Mouse (Mus musculus) forebrain, embryonic 10.5 days (tissue): Measurements from ENCODE around the gene Ftsj1. TPM values are rescaled to one million over a fixed set of nuclear protein-coding genes. Genes with fewer than 3 reads are reported as not detected.
A peak's percentile ranks its signal among the peaks of the same experiment; 100 is the strongest.

Experiments
- DNase-seq: peaks from one replicate; pipeline ENCODE4 v3.0.0-alpha.2; 2017; ENCODE audit warnings: low spot score; ENCODE audit errors: extremely low spot score
- H3K27ac ChIP-seq: fragments of 300-500 bp; sonication (generic); 2 replicates; pipeline ENCODE4 v1.5.1; 2016; ENCODE audit warnings: mild to moderate bottlenecking
- H3K27me3 ChIP-seq: fragments of 300-500 bp; sonication (generic); 2 replicates; pipeline ENCODE4 v1.6.1; 2016; ENCODE audit warnings: mild to moderate bottlenecking; ENCODE audit not compliant: poor library complexity, severe bottlenecking
- H3K36me3 ChIP-seq: fragments of 300-500 bp; sonication (generic); replicated peaks from 2 replicates; pipeline ENCODE4 v1.6.1; 2016; ENCODE audit warnings: mild to moderate bottlenecking, moderate library complexity
- H3K4me1 ChIP-seq: fragments of 300-500 bp; sonication (generic); 2 replicates; pipeline ENCODE4 v1.6.1; 2016
- H3K4me3 ChIP-seq: fragments of 300-500 bp; sonication (generic); 2 replicates; pipeline ENCODE4 v1.5.1; 2016; ENCODE audit warnings: mild to moderate bottlenecking, moderate library complexity
- H3K9me3 ChIP-seq: fragments of 300-500 bp; sonication (generic); 2 replicates; pipeline ENCODE4 v1.6.1; 2016; ENCODE audit warnings: mild to moderate bottlenecking, moderate library complexity
- WGBS: fragments of 180-500 bp; shearing (Covaris S2); methylation state at CpG from one replicate; pipeline ENCODE4 v1.1.7; 2016; 5-methylcytosine and 5-hydroxymethylcytosine counted together
- polyA plus RNA-seq: library from polyadenylated mRNA; unstranded; fragments of >200 nt; fragmentation: Nextera tagmentation; extraction: Ambion mirVana; gene quantifications from 2 replicates; pipeline ENCODE4 v1.2.1, GENCODE M21; 2016

The Ftsj1 gene
- polyA plus RNA-seq, 1 experiment from 2014 or later = 48.9 TPM

GRCm38 (mm10) chrX:8209720-8210119 lies 42.5 kb downstream of the Ftsj1 start:
- Histone ChIP-seq H3K27ac (no peak overlapping the region), H3K9me3 (peaks cover 3% of the 10 kb centered on the region; the same call in 1 of the 2 replicates), H3K36me3 (no peaks in the 10 kb centered on the region), H3K4me3 (no peak overlapping the region), H3K4me1 (peaks cover 4% of the 10 kb centered on the region), H3K27me3 (peaks cover 6% of the 10 kb centered on the region; the same call in 1 of the 2 replicates)
- no peak for DNase-seq
- 73% methylated on average over 2 of the region's 2 CpGs for WGBS

- Histone ChIP-seq H3K9me3 (peaks cover 13% of the 10 kb centered on the region; the same call in 1 of the 2 replicates), H3K4me1 (peaks cover 4% of the 10 kb centered on the region), H3K4me3 (peak overlapping the region; percentile 59; the same call in 1 of the 2 replicates), H3K27ac (no peak overlapping the region), H3K27me3 (peaks cover 6% of the 10 kb centered on the region; the same call in 1 of the 2 replicates), H3K36me3 (no peaks in the 10 kb centered on the region)
- DNase-seq = no peak
- 25% methylated on average over 4 of the region's 4 CpGs for WGBS
These were observed 45.0 kb downstream of the Ftsj1 start for GRCm38 (mm10) chrX:8207224-8207623.

- Histone ChIP-seq H3K27me3 (peaks cover 6% of the 10 kb centered on the region; the same call in 1 of the 2 replicates), H3K27ac (peak overlapping the region; percentile 75; the same call in 1 of the 2 replicates), H3K4me1 (peaks cover 4% of the 10 kb centered on the region), H3K36me3 (no peaks in the 10 kb centered on the region), H3K4me3 (peak overlapping the region; percentile 59), H3K9me3 (peaks cover 13% of the 10 kb centered on the region; the same call in 1 of the 2 replicates)
- no peak for DNase-seq
- 17% methylated on average over 11 of the region's 11 CpGs for WGBS
These were observed 45.5 kb downstream of the Ftsj1 start for GRCm38 (mm10) chrX:8206694-8207197.

GRCm38 (mm10) chrX:8206015-8206693 lies 46.1 kb downstream of the Ftsj1 start, which contains the start of gene Porcn:
Gene Porcn, minus strand, starts transcription at chrX:8206525.
- 12% methylated on average over 43 of the region's 46 CpGs for WGBS
- no peaks in the 10 kb centered on the region for H3K36me3 ChIP-seq
- peaks cover 13% of the 10 kb centered on the region; the same call in 1 of the 2 replicates for H3K9me3 ChIP-seq
- DNase-seq = peak; percentile 81
- H3K27ac ChIP-seq = peak within 1 kb of the TSS; percentile 75
- H3K4me1 ChIP-seq = peaks cover 4% of the 10 kb centered on the region
- peak within 1 kb of the TSS; percentile 59 for H3K4me3 ChIP-seq
- H3K27me3 ChIP-seq = peaks cover 6% of the 10 kb centered on the region; the same call in 1 of the 2 replicates

GRCm38 (mm10) chrX:8205551-8205950 lies 46.7 kb downstream of the Ftsj1 start:
- no peak for DNase-seq
- H3K27me3 ChIP-seq = peaks cover 6% of the 10 kb centered on the region; the same call in 1 of the 2 replicates
- peaks cover 13% of the 10 kb centered on the region; the same call in 1 of the 2 replicates for H3K9me3 ChIP-seq
- no peaks in the 10 kb centered on the region for H3K36me3 ChIP-seq
- no peak overlapping the region for H3K27ac ChIP-seq
- H3K4me3 ChIP-seq = peak overlapping the region; percentile 59
- 31% methylated on average over 7 of the region's 7 CpGs for WGBS
- H3K4me1 ChIP-seq = peaks cover 4% of the 10 kb centered on the region

GRCm38 (mm10) chrX:8205088-8205487 lies 47.1 kb downstream of the Ftsj1 start:
- Histone ChIP-seq H3K4me1 (peaks cover 4% of the 10 kb centered on the region), H3K9me3 (peaks cover 13% of the 10 kb centered on the region; the same call in 1 of the 2 replicates), H3K4me3 (no peak overlapping the region), H3K27me3 (peaks cover 6% of the 10 kb centered on the region; the same call in 1 of the 2 replicates), H3K36me3 (no peaks in the 10 kb centered on the region), H3K27ac (no peak overlapping the region)
- 71% methylated on average over 4 of the region's 4 CpGs for WGBS
- no peak for DNase-seq

GRCm38 (mm10) chrX:8204076-8204475 lies 48.1 kb downstream of the Ftsj1 start:
- Histone ChIP-seq H3K4me3 (no peak overlapping the region), H3K27me3 (peaks cover 6% of the 10 kb centered on the region; the same call in 1 of the 2 replicates), H3K9me3 (peaks cover 13% of the 10 kb centered on the region; the same call in 1 of the 2 replicates), H3K36me3 (no peaks in the 10 kb centered on the region), H3K4me1 (peaks cover 4% of the 10 kb centered on the region), H3K27ac (no peak overlapping the region)
- DNase-seq = no peak
- 83% methylated on average over 10 of the region's 10 CpGs for WGBS

GRCm38 (mm10) chrX:8203105-8203504 lies 49.1 kb downstream of the Ftsj1 start:
- H3K27me3 ChIP-seq = peaks cover 6% of the 10 kb centered on the region; the same call in 1 of the 2 replicates
- WGBS = 85% methylated on average over 14 of the region's 14 CpGs
- DNase-seq = no peak
- H3K27ac ChIP-seq = no peak overlapping the region
- H3K4me3 ChIP-seq = no peak overlapping the region
- H3K36me3 ChIP-seq = no peaks in the 10 kb centered on the region
- peaks cover 13% of the 10 kb centered on the region; the same call in 1 of the 2 replicates for H3K9me3 ChIP-seq
- H3K4me1 ChIP-seq = peaks cover 4% of the 10 kb centered on the region

- no peaks in the 10 kb centered on the region for H3K9me3 ChIP-seq
- H3K4me1 ChIP-seq = no peaks in the 10 kb centered on the region
- peak within 1 kb of the TSS; percentile 58 for H3K4me3 ChIP-seq
- WGBS = 29% methylated on average over 10 of the region's 10 CpGs
- peak within 1 kb of the TSS; percentile 88 for H3K27ac ChIP-seq
- no peak for DNase-seq
- H3K27me3 ChIP-seq = no peaks in the 10 kb centered on the region
- H3K36me3 ChIP-seq = no peaks in the 10 kb centered on the region
These were observed 58.8 kb downstream of the Ftsj1 start, which contains the start of gene Ebp for GRCm38 (mm10) chrX:8193419-8193723. Gene Ebp, minus strand, starts transcription at chrX:8193512.

GRCm38 (mm10) chrX:8192640-8193418 lies 59.4 kb downstream of the Ftsj1 start:
- H3K36me3 ChIP-seq = no peaks in the 10 kb centered on the region
- peak; percentile 77 for DNase-seq
- peak overlapping the region; percentile 88 for H3K27ac ChIP-seq
- no peaks in the 10 kb centered on the region for H3K4me1 ChIP-seq
- H3K9me3 ChIP-seq = no peaks in the 10 kb centered on the region
- no peaks in the 10 kb centered on the region for H3K27me3 ChIP-seq
- peak overlapping the region; percentile 58 for H3K4me3 ChIP-seq
- WGBS = 15% methylated on average over 38 of the region's 38 CpGs

GRCm38 (mm10) chrX:8192126-8192639 lies 60.0 kb downstream of the Ftsj1 start:
- Histone ChIP-seq H3K36me3 (no peaks in the 10 kb centered on the region), H3K27ac (peak overlapping the region; percentile 88), H3K4me3 (peak overlapping the region; percentile 58), H3K9me3 (no peaks in the 10 kb centered on the region), H3K27me3 (no peaks in the 10 kb centered on the region), H3K4me1 (no peaks in the 10 kb centered on the region)
- WGBS = 14% methylated on average over 13 of the region's 13 CpGs
- no peak for DNase-seq
